Mouse (Mus musculus) lung, embryonic 14.5 days (tissue): ENCODE results near the gene Fuz. TPM values are rescaled to one million over a fixed set of nuclear protein-coding genes. Genes with fewer than 3 reads are reported as not detected.

Experiments
- ATAC-seq: fragments of 200-750 bp; cut with Nextera tagmentation; 2 replicates; pipeline ENCODE4 v1.8.0; 2017; ENCODE audit warnings: mild to moderate bottlenecking, moderate TSS enrichment, moderate library complexity; ENCODE audit not compliant: insufficient read depth
- DNase-seq: peaks from one replicate; pipeline ENCODE4 v3.0.0-alpha.2; 2015
- H3K27ac ChIP-seq: fragments of 300-500 bp; sonication (generic); 2 replicates; pipeline ENCODE4 v1.5.1; 2014; ENCODE audit warnings: low read depth, mild to moderate bottlenecking, moderate library complexity
- H3K27me3 ChIP-seq: fragments of 300-500 bp; sonication (generic); 2 replicates; pipeline ENCODE4 v1.6.1; 2014; ENCODE audit warnings: low read length, control low read depth; ENCODE audit not compliant: insufficient read depth
- H3K36me3 ChIP-seq: fragments of 300-500 bp; sonication (generic); 2 replicates; pipeline ENCODE4 v1.6.1; 2014; ENCODE audit warnings: control low read depth; ENCODE audit not compliant: insufficient read depth
- H3K4me1 ChIP-seq: fragments of 300-500 bp; sonication (generic); 2 replicates; pipeline ENCODE4 v1.6.1; 2014; ENCODE audit warnings: antibody characterized with exemption, control low read depth; ENCODE audit not compliant: insufficient read depth
- H3K4me2 ChIP-seq: fragments of 300-500 bp; sonication (generic); 2 replicates; pipeline ENCODE4 v1.6.1; 2014; ENCODE audit warnings: mild to moderate bottlenecking
- H3K4me3 ChIP-seq: fragments of 300-500 bp; sonication (generic); 2 replicates; pipeline ENCODE4 v1.5.1; 2014; ENCODE audit warnings: low read depth, low read length
- H3K9ac ChIP-seq: fragments of 300-500 bp; sonication (generic); 2 replicates; pipeline ENCODE4 v1.6.1; 2014
- H3K9me3 ChIP-seq: fragments of 300-500 bp; sonication (generic); 2 replicates; pipeline ENCODE4 v1.6.1; 2016; ENCODE audit warnings: low read depth, low read length, control low read depth
- CTCF ChIP-seq: IDR thresholded peaks from 2 replicates; pipeline ENCODE4 v1.5.1; 2016; ENCODE audit warnings: antibody characterized with exemption, low read depth
- WGBS: fragments of 180-500 bp; shearing (Covaris S2); extraction: QIAGEN DNeasy Blood & Tissue Kit; methylation state at CpG from one replicate; pipeline ENCODE4 v1.1.7; 2014; 5-methylcytosine and 5-hydroxymethylcytosine counted together
- polyA plus RNA-seq: library from polyadenylated mRNA; unstranded; fragments of >200 nt; fragmentation: Nextera tagmentation; extraction: Ambion mirVana; gene quantifications from 2 replicates; pipeline ENCODE4 v1.2.1, GENCODE M21; 2014

The Fuz gene
- polyA plus RNA-seq, 1 experiment from 2014 or later, result 19.1 TPM

DNA sequence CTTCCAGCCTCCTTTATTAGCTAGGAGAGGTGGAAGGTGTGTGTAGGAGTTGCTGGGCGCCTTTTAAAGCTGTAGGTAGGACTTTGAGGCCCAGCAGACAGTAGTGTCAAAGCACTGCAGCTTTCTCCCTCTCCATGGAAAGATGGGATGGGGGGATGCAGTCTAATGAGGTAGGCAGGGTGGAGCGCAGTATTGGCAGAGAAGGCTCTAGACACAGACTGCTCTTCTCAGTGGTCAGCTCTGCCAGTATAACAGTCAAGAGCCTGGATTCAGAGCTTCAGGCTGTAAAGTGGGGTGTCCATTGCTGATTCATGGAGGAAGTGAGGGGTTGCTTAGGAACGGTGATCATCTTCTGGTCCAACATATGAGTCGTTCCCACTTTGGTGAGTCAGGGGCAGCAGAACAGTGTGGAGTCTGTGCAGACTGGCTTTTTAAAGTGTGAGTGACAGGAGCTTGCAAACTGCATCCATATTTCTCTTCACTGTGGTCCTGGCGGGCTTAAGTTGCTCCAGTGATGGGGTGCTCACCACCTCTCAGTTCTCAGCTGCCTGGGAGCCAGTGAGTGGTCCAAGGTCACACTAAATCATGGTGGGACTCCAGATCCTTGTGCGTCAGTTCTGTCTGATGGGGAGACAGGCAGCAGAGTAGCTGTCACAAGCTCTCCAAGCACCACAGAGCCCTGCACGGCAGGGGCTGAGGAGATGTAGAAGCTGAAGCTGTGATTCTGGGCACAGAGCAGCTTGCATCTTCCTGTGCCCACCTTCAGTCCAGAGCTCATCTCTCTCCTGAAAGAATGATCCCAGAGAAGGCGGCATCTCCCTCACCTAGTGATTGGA, 44.9 kb upstream of the Fuz start:
- Histone ChIP-seq H3K4me2 (peak overlapping the region; percentile 76), H3K36me3 (peaks cover 33% of the 10 kb centered on the region), H3K9ac (peak overlapping the region; percentile 84), H3K9me3 (no peaks in the 10 kb centered on the region), H3K27ac (peak overlapping the region; percentile 98; the same call in 1 of the 2 replicates), H3K4me3 (peak overlapping the region; percentile 83), H3K27me3 (no peaks in the 10 kb centered on the region), H3K4me1 (peaks cover 24% of the 10 kb centered on the region)
- ATAC-seq (no peak), DNase-seq (no peak)
- no peak for TF ChIP-seq CTCF
- 74% methylated on average over 8 of the region's 8 CpGs for WGBS

DNA sequence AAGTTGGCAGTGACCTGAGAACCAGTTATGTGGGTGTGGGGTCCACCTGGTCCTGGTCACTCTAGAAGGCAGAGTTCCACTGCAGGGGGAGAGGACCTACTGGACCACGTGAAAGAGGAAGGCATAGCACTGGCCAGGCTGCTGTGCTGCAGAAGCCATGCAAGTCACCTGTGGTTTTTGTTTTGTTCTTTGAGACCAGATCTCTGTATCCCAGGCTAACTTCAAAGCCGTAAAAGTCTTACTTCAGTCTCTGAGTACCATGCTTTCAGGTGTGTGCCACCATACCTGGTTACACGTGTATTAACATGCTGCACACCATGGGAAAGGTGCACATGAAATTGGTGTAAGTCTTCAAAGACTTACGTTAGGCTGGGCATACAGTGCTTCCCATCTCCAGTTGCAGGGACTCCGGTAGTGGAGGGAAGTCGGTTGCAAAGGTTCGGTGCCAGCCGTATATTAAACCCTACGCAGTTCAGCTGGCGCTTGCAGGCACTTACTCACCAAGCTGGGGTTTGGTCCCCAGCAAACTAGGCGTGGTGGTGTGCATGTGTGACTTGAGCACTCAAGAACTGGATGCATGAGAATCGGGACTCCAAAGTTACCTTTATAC, 44.1 kb upstream of the Fuz start:
- no peaks in the 10 kb centered on the region for H3K27me3 ChIP-seq
- H3K4me3 ChIP-seq, result no peak overlapping the region
- no peak overlapping the region for H3K27ac ChIP-seq
- peak overlapping the region; percentile 76; the same call in 1 of the 2 replicates for H3K4me2 ChIP-seq
- 91% methylated on average over 12 of the region's 12 CpGs for WGBS
- no peak for TF ChIP-seq CTCF
- DNase-seq, result no peak
- ATAC-seq, result no peak
- no peaks in the 10 kb centered on the region for H3K9me3 ChIP-seq
- peaks cover 28% of the 10 kb centered on the region for H3K4me1 ChIP-seq
- no peak overlapping the region for H3K9ac ChIP-seq
- peaks cover 26% of the 10 kb centered on the region; the same call in 1 of the 2 replicates for H3K36me3 ChIP-seq

DNA sequence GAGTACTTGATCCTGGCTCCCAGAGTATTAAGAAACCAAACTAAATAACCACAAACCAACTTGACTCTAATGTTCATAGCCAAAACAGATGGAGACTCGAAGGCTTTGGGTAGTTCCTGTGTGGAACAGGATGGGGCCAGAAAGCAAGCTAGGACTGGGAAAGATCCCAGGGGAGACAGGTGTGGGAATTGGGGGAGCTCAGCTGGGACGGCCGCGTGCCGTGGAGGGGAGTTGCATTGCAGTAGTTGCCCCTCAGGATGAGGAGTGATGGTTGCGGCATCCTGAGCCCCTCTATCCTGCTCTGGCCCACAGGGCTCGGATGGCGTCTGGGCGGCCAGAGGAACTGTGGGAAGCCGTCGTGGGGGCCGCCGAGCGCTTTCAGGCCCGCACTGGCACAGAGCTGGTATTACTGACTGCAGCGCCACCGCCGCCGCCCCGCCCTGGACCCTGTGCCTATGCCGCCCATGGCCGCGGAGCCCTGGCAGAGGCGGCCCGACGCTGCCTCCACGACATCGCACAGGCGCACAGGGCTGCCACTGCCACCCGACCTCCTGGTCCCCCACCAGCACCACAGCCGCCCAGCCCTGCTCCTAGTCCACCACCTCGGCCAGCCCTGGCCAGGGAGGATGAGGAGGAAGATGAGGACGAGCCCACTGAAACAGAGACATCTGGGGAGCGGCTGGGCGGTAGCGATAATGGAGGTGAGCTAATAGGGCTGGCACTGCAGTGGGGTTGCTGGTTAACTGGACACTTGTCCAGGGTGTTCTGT, 43.4 kb upstream of the Fuz start:
- Histone ChIP-seq H3K9me3 (no peaks in the 10 kb centered on the region), H3K4me1 (peaks cover 28% of the 10 kb centered on the region), H3K4me3 (no peak overlapping the region), H3K4me2 (no peak overlapping the region; the same call in 1 of the 2 replicates), H3K36me3 (peaks cover 24% of the 10 kb centered on the region; the same call in 1 of the 2 replicates), H3K27me3 (no peaks in the 10 kb centered on the region), H3K9ac (no peak overlapping the region), H3K27ac (no peak overlapping the region)
- TF ChIP-seq CTCF, result no peak
- ATAC-seq (no peak), DNase-seq (no peak)
- WGBS, result 90% methylated on average over 36 of the region's 36 CpGs

DNA sequence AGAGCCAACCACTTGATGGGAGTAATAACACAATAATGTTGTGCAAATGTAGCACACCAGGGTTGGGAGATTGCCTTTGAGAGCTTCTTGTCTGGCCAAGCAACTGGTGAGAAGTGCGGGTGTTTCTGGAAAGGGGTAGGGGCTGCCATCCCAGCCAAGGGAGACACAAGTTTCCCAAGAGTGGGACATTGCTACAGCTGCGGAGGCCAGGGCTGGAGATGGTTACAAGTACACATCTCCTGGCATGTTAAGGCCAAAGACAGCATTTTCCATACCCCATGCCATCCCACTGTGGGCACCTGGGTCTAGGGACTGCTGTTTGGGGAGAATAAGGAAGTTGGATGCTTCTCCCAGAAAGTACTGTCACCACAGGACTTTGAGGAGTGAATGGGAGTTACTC, 42.8 kb upstream of the Fuz start:
- H3K27me3 ChIP-seq, result no peaks in the 10 kb centered on the region
- H3K4me2 ChIP-seq, result peak overlapping the region; percentile 92
- H3K4me1 ChIP-seq, result peaks cover 22% of the 10 kb centered on the region

DNA sequence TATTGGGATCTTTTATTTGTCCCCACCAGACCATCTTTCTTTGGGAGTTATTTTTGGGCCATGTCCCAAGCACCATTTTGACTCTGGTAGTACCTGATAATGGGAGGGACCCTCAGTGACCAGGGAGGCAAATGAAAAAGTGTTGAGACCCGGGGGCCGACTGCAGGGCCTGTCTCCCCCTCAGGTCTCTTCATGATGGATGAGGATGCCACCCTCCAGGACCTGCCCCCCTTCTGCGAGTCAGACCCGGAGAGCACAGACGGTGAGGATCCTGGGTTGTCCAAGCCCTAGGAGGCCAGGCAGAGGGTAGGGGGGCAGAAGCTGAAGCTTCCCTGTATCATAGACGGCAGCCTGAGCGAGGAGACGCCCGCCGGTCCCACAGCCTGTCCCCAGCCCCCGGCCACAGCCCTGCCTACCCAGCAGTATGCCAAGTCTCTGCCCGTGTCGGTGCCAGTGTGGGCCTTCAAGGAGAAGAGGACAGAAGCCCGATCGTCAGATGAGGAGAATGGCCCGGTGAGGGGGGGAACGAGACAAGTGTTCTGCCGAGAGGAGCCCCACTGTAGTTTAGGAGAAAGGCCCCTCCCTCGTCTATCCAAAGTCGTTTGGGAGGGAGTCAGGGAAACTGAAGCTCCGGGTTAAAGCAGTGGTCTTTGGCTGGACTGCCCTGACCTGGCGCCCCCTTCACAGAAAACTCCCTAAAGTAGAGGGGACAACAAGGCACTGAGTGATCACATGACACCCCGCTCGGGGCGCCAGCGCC, 42.1 kb upstream of the Fuz start:
- Histone ChIP-seq H3K4me3 (peak overlapping the region; percentile 50), H3K36me3 (peaks cover 24% of the 10 kb centered on the region; the same call in 1 of the 2 replicates), H3K27ac (peak overlapping the region; percentile 96), H3K27me3 (no peaks in the 10 kb centered on the region), H3K9me3 (no peaks in the 10 kb centered on the region), H3K4me1 (peaks cover 21% of the 10 kb centered on the region), H3K4me2 (peak overlapping the region; percentile 92), H3K9ac (peak overlapping the region; percentile 66)
- ATAC-seq, result no peak
- DNase-seq, result no peak
- WGBS, result 18% methylated on average over 26 of the region's 26 CpGs
- TF ChIP-seq CTCF, result no peak

More for the DNA sequence above, 42.8 kb upstream of the Fuz start:
- peaks cover 24% of the 10 kb centered on the region; the same call in 1 of the 2 replicates for H3K36me3 ChIP-seq
- TF ChIP-seq CTCF, result no peak
- ATAC-seq (no peak), DNase-seq (no peak)
- H3K9me3 ChIP-seq, result no peaks in the 10 kb centered on the region
- no peak overlapping the region for H3K9ac ChIP-seq
- H3K27ac ChIP-seq, result no peak overlapping the region
- H3K4me3 ChIP-seq, result no peak overlapping the region
- 98% methylated on average over 2 of the region's 2 CpGs for WGBS

DNA sequence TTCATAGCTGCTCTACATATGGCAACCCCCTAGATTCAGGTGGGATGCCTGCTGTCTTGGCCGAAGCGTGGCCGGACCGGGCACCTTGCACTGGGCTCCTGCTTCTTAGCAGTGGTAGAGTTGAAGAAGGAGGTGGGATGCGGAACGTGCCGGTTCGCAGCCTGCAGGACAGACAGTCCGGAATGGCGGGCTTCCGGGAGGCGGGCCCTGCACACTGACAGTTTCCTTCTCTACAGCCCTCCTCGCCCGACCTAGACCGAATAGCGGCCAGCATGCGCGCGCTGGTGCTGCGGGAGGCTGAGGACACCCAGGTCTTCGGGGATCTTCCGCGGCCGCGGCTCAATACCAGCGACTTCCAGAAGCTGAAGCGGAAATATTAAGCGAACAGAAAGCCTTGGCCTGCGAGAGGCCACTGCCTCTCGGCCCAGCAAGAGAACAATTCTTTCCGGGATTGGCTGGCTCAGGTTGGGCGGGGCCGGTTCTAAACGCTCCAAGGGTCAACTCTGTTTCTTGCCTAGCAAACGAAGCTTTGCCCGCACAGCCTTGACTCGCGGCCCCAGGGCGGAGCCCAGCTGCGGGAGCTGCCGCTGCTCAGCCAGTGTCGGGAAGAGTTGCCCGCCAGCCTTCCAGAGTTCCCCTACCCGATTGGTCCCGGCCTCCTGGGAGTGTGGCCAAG, 41.4 kb upstream of the Fuz start:
- WGBS, result 3% methylated on average over 45 of the region's 45 CpGs
- Histone ChIP-seq H3K4me3 (peak overlapping the region; percentile 50), H3K4me2 (peak overlapping the region; percentile 92), H3K4me1 (peaks cover 21% of the 10 kb centered on the region), H3K36me3 (peaks cover 27% of the 10 kb centered on the region; the same call in 1 of the 2 replicates), H3K27me3 (no peaks in the 10 kb centered on the region), H3K9me3 (no peaks in the 10 kb centered on the region), H3K9ac (peak overlapping the region; percentile 66), H3K27ac (peak overlapping the region; percentile 96)
- peak; percentile 53 for ATAC-seq
- peak; percentile 89 for DNase-seq
- no peak for TF ChIP-seq CTCF
